Mouse (Mus musculus): ENCODE measurements around the gene Plk4. TPM values are rescaled to one million over a fixed set of nuclear protein-coding genes. Genes with fewer than 3 reads are reported as not detected.
"Not testable (repeated sequence)": the region's sequence is repeated elsewhere in the genome, so short reads cannot be mapped to it uniquely, and the experiment has no call there.

Plk4 gene
- 1 to 10 TPM; 3.1 to 4.5 TPM for total RNA-seq (2021)
- long read RNA-seq, experiment 1, partial matches to known transcripts: 0 of 2 reads
- long read RNA-seq, experiment 1, other reads (novel, unspliced or antisense): 1 of 2 reads
- long read RNA-seq, experiment 2, partial matches to known transcripts: 0 of 5 reads
- long read RNA-seq, experiment 2, other reads (novel, unspliced or antisense): 3 of 5 reads

- intact Hi-C loops (cut with DNase I): no loop called here
These were observed at the start of gene Plk4 for GRCm38 (mm10) chr3:40799530-40800372. Gene Plk4 (plus strand): TSS chr3:40800019.

GRCm38 (mm10) chr3:40760746-40761145, 39.1 kb upstream of the Plk4 start:
- no peak for DNase-seq (ENCODE audit: low spot score in 2 of 2)

More at GRCm38 (mm10) chr3:40799530-40800372, at the start of gene Plk4:
- DNase-seq (ENCODE audit: low spot score in 2 of 2): peak; percentile 96 to 97

GRCm38 (mm10) chr3:40761312-40761711, 38.5 kb upstream of the Plk4 start:
- DNase-seq (ENCODE audit: low spot score in 2 of 2): no peak

More at GRCm38 (mm10) chr3:40760746-40761145, 39.1 kb upstream of the Plk4 start:
- intact Hi-C loops (cut with DNase I): no loop called here

GRCm38 (mm10) chr3:40793783-40794182, 6.0 kb upstream of the Plk4 start:
- DNase-seq (ENCODE audit: low spot score in 2 of 2): no peak
- intact Hi-C loops (cut with DNase I): no loop called here

More at GRCm38 (mm10) chr3:40761312-40761711, 38.5 kb upstream of the Plk4 start:
- intact Hi-C loops (cut with DNase I): no loop called here

DNA sequence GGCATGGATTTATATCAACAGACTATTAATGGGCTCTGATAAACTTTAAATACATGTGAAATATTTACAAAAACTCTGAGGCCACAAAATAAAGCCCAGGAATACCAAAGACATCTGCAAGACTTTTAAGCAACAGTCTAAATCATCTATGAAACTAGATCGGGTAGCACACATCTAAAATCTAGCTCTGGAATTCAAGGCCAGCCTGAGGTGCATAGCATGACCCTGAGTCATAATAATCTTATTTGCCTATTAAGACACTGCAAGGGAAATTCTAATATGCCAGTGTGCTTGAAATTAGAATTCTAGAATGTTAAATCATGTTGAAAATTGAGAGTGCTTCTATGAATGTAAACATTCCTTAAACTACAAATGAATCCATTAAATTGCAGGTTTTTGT, 1.8 kb upstream of the Plk4 start:
- DNase-seq (ENCODE audit: low spot score in 2 of 2): no peak
- intact Hi-C loops (cut with DNase I): no loop called here

- intact Hi-C loops (cut with DNase I): no loop called here
- DNase-seq (ENCODE audit: low spot score in 2 of 2): peak; percentile 44 to 58
These were observed 1.3 kb upstream of the Plk4 start for GRCm38 (mm10) chr3:40798500-40798899.

GRCm38 (mm10) chr3:40800373-40800823, 579 bp downstream of the Plk4 start:
- DNase-seq (ENCODE audit: low spot score in 2 of 2): peak in 1 of 2 experiments; percentile 30
- intact Hi-C loops (cut with DNase I): no loop called here

DNA sequence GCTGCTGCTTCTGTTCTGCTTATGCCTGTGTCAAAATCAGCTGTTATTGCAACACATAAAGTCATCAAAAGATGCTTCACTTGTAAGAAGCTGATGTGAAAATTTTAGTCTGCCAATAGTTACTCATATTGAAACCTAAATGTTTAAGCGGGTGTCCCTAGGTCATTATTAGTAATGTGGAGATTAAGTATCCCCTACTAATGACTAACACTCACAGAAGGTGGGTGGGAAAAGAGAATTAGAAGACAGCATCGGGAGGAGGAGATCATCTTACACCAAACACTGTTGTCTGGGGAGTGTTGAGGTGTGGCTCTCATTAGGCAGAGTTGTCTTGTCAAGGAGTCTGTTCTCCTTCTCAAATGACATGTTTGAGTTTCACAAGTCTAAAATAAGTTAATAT, 7.1 kb downstream of the Plk4 start:
- intact Hi-C loops (cut with DNase I): no loop called here

DNA sequence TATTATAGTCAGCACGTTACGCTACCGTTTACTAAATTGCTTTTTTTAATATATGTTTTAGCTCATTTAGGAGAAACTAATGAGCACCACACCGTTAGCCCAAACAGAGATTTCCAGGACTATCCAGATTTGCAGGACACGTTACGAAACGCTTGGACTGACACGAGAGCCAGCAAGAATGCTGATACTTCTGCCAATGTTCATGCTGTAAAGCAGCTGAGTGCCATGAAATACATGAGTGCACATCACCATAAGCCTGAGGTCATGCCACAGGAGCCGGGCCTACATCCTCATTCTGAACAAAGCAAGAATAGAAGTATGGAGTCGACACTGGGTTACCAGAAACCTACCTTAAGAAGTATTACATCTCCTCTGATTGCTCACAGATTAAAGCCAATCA, 8.9 kb downstream of the Plk4 start:
- intact Hi-C loops (cut with DNase I): no loop called here
- DNase-seq (ENCODE audit: low spot score in 2 of 2): no peak

More for the DNA sequence above, 7.1 kb downstream of the Plk4 start:
- no peak for DNase-seq (ENCODE audit: low spot score in 2 of 2)

DNA sequence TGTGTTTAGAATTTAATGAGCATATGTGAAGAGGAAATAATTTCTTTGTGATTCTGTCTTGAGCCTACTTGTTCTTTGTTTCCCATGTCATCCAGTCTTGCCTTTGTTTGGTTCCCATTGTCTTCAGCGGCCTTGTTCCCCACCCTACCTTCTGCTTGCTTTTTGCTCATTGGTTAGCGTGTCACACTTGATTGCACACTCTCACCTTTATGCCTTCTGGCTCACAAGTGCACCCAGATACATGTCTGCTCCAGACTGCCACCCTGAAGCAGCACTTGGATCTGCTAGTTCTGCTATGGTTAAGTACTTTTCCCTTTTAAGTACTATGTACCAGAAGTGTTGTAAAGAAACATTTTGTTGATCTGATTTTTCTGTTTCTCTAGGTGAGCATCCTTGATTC, 10.1 kb downstream of the Plk4 start:
- DNase-seq (ENCODE audit: low spot score in 2 of 2): no peak
- intact Hi-C loops (cut with DNase I): no loop called here

DNA sequence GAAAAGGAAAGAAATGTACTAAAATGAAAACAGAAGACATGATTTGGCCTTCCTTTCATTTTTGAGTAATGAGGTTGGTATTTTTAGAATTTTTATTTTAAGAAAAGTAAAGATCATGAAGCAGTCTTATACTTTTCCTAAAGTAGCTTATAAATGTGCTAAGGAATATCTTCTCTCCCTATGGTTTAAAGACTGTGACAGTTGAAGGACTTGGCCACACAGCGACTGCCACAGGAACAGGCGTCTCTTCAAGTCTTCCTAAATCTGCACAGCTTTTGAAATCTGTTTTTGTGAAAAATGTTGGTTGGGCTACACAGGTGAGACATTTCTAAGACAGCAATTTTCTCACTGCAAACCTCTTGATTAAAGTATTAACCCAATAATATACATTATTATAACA, 13.5 kb downstream of the Plk4 start:
- DNase-seq (ENCODE audit: low spot score in 2 of 2): no peak
- intact Hi-C loops (cut with DNase I): no loop called here

DNA sequence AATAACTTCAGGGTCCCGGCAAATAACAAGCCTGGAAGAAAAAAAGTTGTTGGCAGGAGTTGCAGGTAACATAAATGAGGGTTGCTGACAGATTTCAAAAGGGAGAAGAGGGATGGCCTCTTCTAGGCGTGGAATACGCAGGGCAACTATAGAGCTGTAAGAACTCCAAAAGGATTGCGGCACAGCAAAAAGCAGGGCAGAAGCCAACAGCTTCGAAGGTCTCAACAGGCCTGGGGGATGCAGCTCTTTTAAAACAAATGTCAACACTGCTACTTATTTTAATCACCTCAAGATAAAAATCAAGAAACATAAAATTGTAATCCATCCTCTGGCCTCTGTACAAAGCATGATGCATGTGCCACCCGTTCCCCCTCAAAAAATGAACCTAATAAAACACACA, 45.7 kb downstream of the Plk4 start:
- not testable (repeated sequence) for DNase-seq (ENCODE audit: low spot score in 2 of 2)
- intact Hi-C loops (cut with DNase I): loop anchor here (10.0 kb wide), 1 partner anchor 49 kb away; no protein-coding TSS in a partner anchor

GRCm38 (mm10) chr3:40846473-40846956, 46.7 kb downstream of the Plk4 start, which contains the start of gene Mfsd8:
Gene Mfsd8 (minus strand): TSS chr3:40846886.
- intact Hi-C loops (cut with DNase I): loop anchor here (10.0 kb wide), 1 partner anchor 48 kb away; no protein-coding TSS in a partner anchor
- DNase-seq (ENCODE audit: low spot score in 2 of 2): peak; percentile 95 to 99

GRCm38 (mm10) chr3:40846957-40847017, 47.0 kb downstream of the Plk4 start, which contains the start of gene Abhd18:
Gene Abhd18 (plus strand): TSS chr3:40846970.
- intact Hi-C loops (cut with DNase I): loop anchor here (10.0 kb wide), 1 partner anchor 48 kb away; no protein-coding TSS in a partner anchor
- DNase-seq (ENCODE audit: low spot score in 2 of 2): not testable (repeated sequence)

- intact Hi-C loops (cut with DNase I): loop anchor here (10.0 kb wide), 1 partner anchor 48 kb away; no protein-coding TSS in a partner anchor
These were observed 47.2 kb downstream of the Plk4 start for GRCm38 (mm10) chr3:40847018-40847417.

GRCm38 (mm10) chr3:40847936-40848335, 48.1 kb downstream of the Plk4 start:
- not testable (repeated sequence) for DNase-seq (ENCODE audit: low spot score in 2 of 2)
- intact Hi-C loops (cut with DNase I): loop anchor here (10.0 kb wide), 1 partner anchor 47 kb away; no protein-coding TSS in a partner anchor

More at GRCm38 (mm10) chr3:40847018-40847417, 47.2 kb downstream of the Plk4 start:
- peak; percentile 38 to 43 for DNase-seq (ENCODE audit: low spot score in 2 of 2)

GRCm38 (mm10) chr3:40853123-40853738, 53.4 kb downstream of the Plk4 start:
- intact Hi-C loops (cut with DNase I): not testable (repeated sequence)

More at GRCm38 (mm10) chr3:40853123-40853738, 53.4 kb downstream of the Plk4 start:
- not testable (repeated sequence) for DNase-seq (ENCODE audit: low spot score in 2 of 2)

Measured in left cerebral cortex, postnatal 14 days (tissue).